Mouse (Mus musculus) bone marrow, adult 2 months (tissue): ENCODE data around the gene Samd4. TPM values are rescaled to one million over a fixed set of nuclear protein-coding genes. Genes with fewer than 3 reads are reported as not detected.

Experiments used
- H3K27ac ChIP-seq: fragments of 200-500 bp; 2 replicates; pipeline ENCODE4 v1.5.1; 2012; ENCODE audit warnings: low read depth, mild to moderate bottlenecking, control low read depth, inconsistent platforms, low read length; ENCODE audit not compliant: control insufficient read depth, poor library complexity, insufficient read depth
- H3K4me1 ChIP-seq: fragments of 200-500 bp; 2 replicates; pipeline ENCODE4 v1.6.1; 2011; ENCODE audit warnings: low read length; ENCODE audit not compliant: control insufficient read depth, insufficient read depth
- H3K4me3 ChIP-seq: fragments of 200-500 bp; replicated peaks from 2 replicates; pipeline ENCODE3; 2011; ENCODE audit warnings: mild to moderate bottlenecking, low read depth, low read length, control low read depth; ENCODE audit not compliant: control insufficient read depth
- CTCF ChIP-seq: fragments of 200-500 bp; IDR thresholded peaks from 2 replicates; pipeline ENCODE4 v1.5.1; 2011; ENCODE audit warnings: low read length, control low read depth; ENCODE audit not compliant: control insufficient read depth, insufficient read depth
- POLR2A ChIP-seq: fragments of 200-500 bp; IDR thresholded peaks from 2 replicates; pipeline ENCODE4 v1.6.1; 2011; ENCODE audit warnings: low read depth, mild to moderate bottlenecking, control low read depth, low read length, borderline replicate concordance; ENCODE audit not compliant: control insufficient read depth
- WGBS: fragments of 180-500 bp; shearing (Covaris S2); methylation state at CpG from one replicate; pipeline ENCODE4 v1.1.7; 2018; 5-methylcytosine and 5-hydroxymethylcytosine counted together
- polyA plus RNA-seq: library from polyadenylated mRNA; stranded (reverse); fragments of >200 nt; gene quantifications from 2 replicates; pipeline ENCODE4 v1.2.4, GENCODE M21; 2011; ENCODE audit warnings: low replicate concordance; ENCODE audit not compliant: missing spikeins, insufficient read depth, insufficient read length

Samd4 gene
- polyA plus RNA-seq, 1 experiment = 3.6 TPM

GRCm38 (mm10) chr14:46881581-46882430, 848 bp upstream of the Samd4 start:
- no peak overlapping the region; the same call in 1 of the 2 replicates for H3K27ac ChIP-seq
- TF ChIP-seq POLR2A = no peak
- TF ChIP-seq CTCF = no peak
- 18% methylated on average over 40 of the region's 40 CpGs for WGBS
- H3K4me1 ChIP-seq = no peaks in the 10 kb centered on the region; the same call in 1 of the 2 replicates
- no peak overlapping the region for H3K4me3 ChIP-seq

- TF ChIP-seq CTCF (no peak), POLR2A (no peak; the same call in 1 of the 2 replicates)
- H3K27ac ChIP-seq = peak overlapping the region; percentile 21; the same call in 1 of the 2 replicates
- WGBS = 1% methylated on average over 68 of the region's 70 CpGs
- no peaks in the 10 kb centered on the region; the same call in 1 of the 2 replicates for H3K4me1 ChIP-seq
- no peak overlapping the region for H3K4me3 ChIP-seq
These were observed 615 bp downstream of the Samd4 start for GRCm38 (mm10) chr14:46883068-46883870.

GRCm38 (mm10) chr14:46883871-46884441, 1.3 kb downstream of the Samd4 start:
- WGBS = under 1% methylated on average over 28 of the region's 29 CpGs
- Histone ChIP-seq H3K4me1 (no peaks in the 10 kb centered on the region; the same call in 1 of the 2 replicates), H3K4me3 (peak overlapping the region; percentile 11), H3K27ac (no peak overlapping the region; the same call in 1 of the 2 replicates)
- TF ChIP-seq POLR2A (no peak), CTCF (no peak)

- no peaks in the 10 kb centered on the region; the same call in 1 of the 2 replicates for H3K4me1 ChIP-seq
- 2% methylated on average over 45 of the region's 52 CpGs for WGBS
- H3K4me3 ChIP-seq = no peak overlapping the region
- no peak overlapping the region; the same call in 1 of the 2 replicates for H3K27ac ChIP-seq
- TF ChIP-seq POLR2A (no peak), CTCF (no peak)
These were observed 2.2 kb downstream of the Samd4 start for GRCm38 (mm10) chr14:46884701-46885428.

GRCm38 (mm10) chr14:46885429-46885755, 2.7 kb downstream of the Samd4 start:
- 4% methylated on average over 7 of the region's 7 CpGs for WGBS
- Histone ChIP-seq H3K4me1 (no peaks in the 10 kb centered on the region; the same call in 1 of the 2 replicates), H3K4me3 (no peak overlapping the region), H3K27ac (no peak overlapping the region; the same call in 1 of the 2 replicates)
- no peak for TF ChIP-seq CTCF
- no peak for TF ChIP-seq POLR2A

- no peak overlapping the region for H3K27ac ChIP-seq
- H3K4me3 ChIP-seq = no peak overlapping the region
- H3K4me1 ChIP-seq = no peaks in the 10 kb centered on the region; the same call in 1 of the 2 replicates
- WGBS = 26% methylated on average over 5 of the region's 5 CpGs
- TF ChIP-seq POLR2A (no peak), CTCF (no peak)
These were observed 3.2 kb downstream of the Samd4 start for GRCm38 (mm10) chr14:46885891-46886301.

- no peak overlapping the region for H3K27ac ChIP-seq
- no peak overlapping the region for H3K4me3 ChIP-seq
- H3K4me1 ChIP-seq = no peaks in the 10 kb centered on the region; the same call in 1 of the 2 replicates
- 76% methylated on average over 4 of the region's 4 CpGs for WGBS
- no peak for TF ChIP-seq POLR2A
- no peak for TF ChIP-seq CTCF
These were observed 6.4 kb downstream of the Samd4 start for GRCm38 (mm10) chr14:46889096-46889495.

- no peaks in the 10 kb centered on the region; the same call in 1 of the 2 replicates for H3K4me1 ChIP-seq
- TF ChIP-seq CTCF = no peak
- TF ChIP-seq POLR2A = no peak
- H3K4me3 ChIP-seq = no peak overlapping the region
- WGBS = 85% methylated on average over 10 of the region's 10 CpGs
- H3K27ac ChIP-seq = no peak overlapping the region
These were observed 11.3 kb downstream of the Samd4 start for GRCm38 (mm10) chr14:46893961-46894360.
